Mouse (Mus musculus): ENCODE measurements at regions not wholly inside any gene's neighbourhood (a gene's known extent, or its start where the extent isn't known, plus 50 kb on each side); places are given as distances from the start of the nearest gene placed in this dataset.

DNA sequence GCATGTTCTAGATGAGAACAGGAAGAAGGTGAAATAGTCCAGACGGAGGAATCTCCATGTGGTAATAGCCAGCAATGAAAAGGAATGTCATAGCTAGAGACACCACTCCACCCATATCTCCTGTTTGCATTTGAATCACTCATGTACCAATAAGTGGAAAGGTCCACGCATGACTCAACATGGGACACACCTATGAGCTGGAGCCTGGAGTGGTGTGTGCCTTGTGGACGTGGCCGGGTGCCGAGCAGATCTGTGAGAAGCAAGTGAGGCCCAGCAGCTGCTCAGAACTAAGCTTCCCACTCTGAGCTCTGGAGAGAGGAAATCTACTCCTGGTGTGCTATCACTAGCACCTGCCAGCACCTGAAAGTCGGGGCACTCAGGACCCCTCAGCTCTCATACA, 116.4 kb upstream of the Xylt1 start:
- no peaks in the 10 kb centered on the region for H3K27me3 ChIP-seq (ENCODE audit: poor library complexity, severe bottlenecking)
- H3K4me3 ChIP-seq = no peak overlapping the region
- peaks cover 8% of the 10 kb centered on the region for H3K4me1 ChIP-seq
- DNase-seq (ENCODE audit: extremely low spot score, low spot score) = no peak
- H3K9me3 ChIP-seq = no peaks in the 10 kb centered on the region
- H3K27ac ChIP-seq = no peak overlapping the region
- 96% methylated on average over 6 of the region's 6 CpGs for WGBS
- no peaks in the 10 kb centered on the region for H3K36me3 ChIP-seq (replicated peaks)

- Histone ChIP-seq H3K27ac (no peak overlapping the region), H3K9me3 (no peaks in the 10 kb centered on the region), H3K4me3 (no peak overlapping the region), H3K36me3 (replicated peaks) (no peaks in the 10 kb centered on the region), H3K4me1 (no peaks in the 10 kb centered on the region), H3K27me3 (ENCODE audit: poor library complexity, severe bottlenecking) (no peaks in the 10 kb centered on the region)
- no peak for DNase-seq (ENCODE audit: extremely low spot score, low spot score)
- 91% methylated on average over 7 of the region's 7 CpGs for WGBS
These were observed 112.7 kb upstream of the Xylt1 start for GRCm38 (mm10) chr7:117268096-117268495.

DNA sequence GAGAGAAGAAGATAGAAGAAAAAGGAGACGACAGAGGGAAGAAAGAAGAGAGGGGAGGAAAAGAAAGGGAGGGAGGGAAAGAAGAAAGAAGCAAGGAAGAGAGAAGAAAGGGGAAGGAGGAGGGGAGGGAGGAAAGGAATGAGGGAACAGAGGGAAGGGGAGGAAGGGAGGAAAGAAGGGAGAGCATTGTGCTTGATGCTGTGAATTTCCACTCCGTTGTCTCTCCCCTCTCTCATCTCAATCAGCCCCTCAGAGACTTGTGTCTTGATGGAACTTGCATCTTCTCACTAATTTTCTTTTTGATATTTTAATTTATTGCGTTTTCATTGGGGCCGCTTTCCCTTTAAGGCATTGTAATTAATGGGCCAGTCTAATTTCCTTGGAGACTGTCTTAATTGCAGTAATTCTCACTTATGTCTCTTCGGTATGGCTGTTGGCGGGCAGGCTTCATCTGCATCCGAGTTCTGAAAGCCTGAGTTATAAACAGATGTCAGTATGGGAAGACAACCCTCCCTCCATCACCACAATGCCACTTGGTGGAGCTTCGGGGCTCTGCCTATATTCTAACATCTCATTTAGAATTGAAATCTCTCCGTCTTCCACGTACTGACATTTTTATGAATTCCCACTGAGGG, 111.4 kb upstream of the Xylt1 start:
- H3K36me3 ChIP-seq (replicated peaks) = no peaks in the 10 kb centered on the region
- DNase-seq (ENCODE audit: extremely low spot score, low spot score) = no peak
- no peak overlapping the region for H3K27ac ChIP-seq
- H3K4me1 ChIP-seq = no peaks in the 10 kb centered on the region
- no peak overlapping the region for H3K4me3 ChIP-seq
- no peaks in the 10 kb centered on the region for H3K9me3 ChIP-seq
- 85% methylated on average over 10 of the region's 10 CpGs for WGBS
- no peaks in the 10 kb centered on the region for H3K27me3 ChIP-seq (ENCODE audit: poor library complexity, severe bottlenecking)

DNA sequence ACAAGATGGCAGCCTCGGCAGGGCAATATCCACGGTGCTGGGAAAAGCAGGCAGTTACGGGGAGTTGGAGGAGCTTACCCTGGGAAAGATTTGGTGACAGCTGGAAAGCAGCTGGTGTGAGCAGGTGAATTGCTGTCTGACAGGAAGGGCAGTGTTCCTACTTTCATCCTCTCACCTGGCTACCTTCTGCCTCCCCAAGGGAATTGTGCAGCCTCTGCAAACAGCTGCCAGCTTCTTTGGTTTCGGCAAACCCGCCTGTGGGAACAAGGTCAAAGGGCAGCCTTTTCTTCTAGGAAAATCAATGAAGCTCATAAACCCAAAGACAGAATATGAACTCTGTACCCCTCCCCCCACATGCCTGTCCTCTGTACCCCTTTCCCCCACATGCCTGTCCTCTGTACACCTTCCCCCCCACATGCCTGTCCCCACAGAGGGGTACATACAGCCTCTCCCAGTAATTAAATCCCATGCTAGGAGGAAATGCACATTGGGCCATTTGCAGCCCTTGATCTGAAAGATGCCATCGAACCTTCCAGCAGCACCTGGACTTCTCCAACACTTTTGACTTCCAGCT, 102.3 kb upstream of the Xylt1 start:
- 72% methylated on average over 6 of the region's 6 CpGs for WGBS
- H3K27me3 ChIP-seq (ENCODE audit: poor library complexity, severe bottlenecking) = no peaks in the 10 kb centered on the region
- H3K27ac ChIP-seq = 0 out of 2 replicates have a peak overlapping the region, but pooled peaks have one; percentile 3
- no peak for DNase-seq (ENCODE audit: extremely low spot score, low spot score)
- H3K4me3 ChIP-seq = no peak overlapping the region
- H3K36me3 ChIP-seq (replicated peaks) = no peaks in the 10 kb centered on the region
- H3K9me3 ChIP-seq = no peaks in the 10 kb centered on the region
- H3K4me1 ChIP-seq = peaks cover 11% of the 10 kb centered on the region

DNA sequence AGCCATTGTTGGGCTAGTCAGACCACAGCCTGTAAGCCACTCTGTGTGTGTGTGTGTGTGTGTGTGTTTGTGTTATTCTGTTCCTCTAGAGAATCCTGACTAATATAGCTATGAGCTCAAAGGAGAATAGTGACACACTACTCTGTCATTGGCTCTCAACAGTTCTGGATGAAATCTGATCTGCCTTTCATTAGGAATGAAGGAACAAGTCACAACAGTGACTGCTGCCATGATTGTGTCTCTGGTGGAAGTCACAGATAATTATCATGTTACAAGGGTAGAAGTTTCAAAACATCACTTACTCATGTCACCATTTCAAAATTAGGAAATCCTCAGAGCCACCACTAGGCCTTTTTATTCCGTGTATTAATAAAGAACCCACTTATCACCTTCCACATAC, 98.6 kb upstream of the Xylt1 start:
- Histone ChIP-seq H3K27me3 (ENCODE audit: poor library complexity, severe bottlenecking) (no peaks in the 10 kb centered on the region), H3K4me3 (no peak overlapping the region), H3K9me3 (no peaks in the 10 kb centered on the region), H3K4me1 (peaks cover 11% of the 10 kb centered on the region), H3K27ac (no peak overlapping the region), H3K36me3 (replicated peaks) (no peaks in the 10 kb centered on the region)
- DNase-seq (ENCODE audit: extremely low spot score, low spot score) = no peak
- 84% methylated on average over 1 of the region's 1 CpGs for WGBS

DNA sequence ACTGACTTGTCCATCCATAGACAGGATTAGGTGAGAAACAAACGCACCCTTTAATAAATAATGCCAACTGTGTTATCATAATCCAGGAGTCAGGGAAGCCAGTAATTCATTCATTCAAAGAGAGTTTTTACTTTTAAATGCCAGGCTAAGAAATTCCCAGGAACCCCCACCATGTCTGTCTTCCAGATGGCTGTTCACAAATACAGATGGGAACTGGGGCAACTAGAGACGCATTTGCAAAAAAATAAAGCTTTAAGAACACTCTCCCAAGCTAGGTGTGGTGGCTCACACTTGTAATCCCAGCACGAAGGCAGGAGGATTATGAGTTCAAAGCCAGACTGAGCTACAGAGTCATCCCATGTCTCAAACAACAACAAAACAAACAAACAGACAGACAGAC, 95.6 kb upstream of the Xylt1 start:
- H3K9me3 ChIP-seq = no peaks in the 10 kb centered on the region
- H3K27ac ChIP-seq = no peak overlapping the region
- H3K4me1 ChIP-seq = no peaks in the 10 kb centered on the region
- no peaks in the 10 kb centered on the region for H3K36me3 ChIP-seq (replicated peaks)
- H3K27me3 ChIP-seq (ENCODE audit: poor library complexity, severe bottlenecking) = no peaks in the 10 kb centered on the region
- H3K4me3 ChIP-seq = no peak overlapping the region
- 79% methylated on average over 3 of the region's 3 CpGs for WGBS
- no peak for DNase-seq (ENCODE audit: extremely low spot score, low spot score)

GRCm38 (mm10) chr7:117285985-117286384, 94.8 kb upstream of the Xylt1 start:
- Histone ChIP-seq H3K4me1 (no peaks in the 10 kb centered on the region), H3K36me3 (replicated peaks) (no peaks in the 10 kb centered on the region), H3K27ac (no peak overlapping the region), H3K4me3 (no peak overlapping the region), H3K27me3 (ENCODE audit: poor library complexity, severe bottlenecking) (no peaks in the 10 kb centered on the region), H3K9me3 (no peaks in the 10 kb centered on the region)
- DNase-seq (ENCODE audit: extremely low spot score, low spot score) = no peak
- WGBS = 88% methylated on average over 5 of the region's 5 CpGs

GRCm38 (mm10) chr7:117303705-117304104, 77.1 kb upstream of the Xylt1 start:
- Histone ChIP-seq H3K27me3 (ENCODE audit: poor library complexity, severe bottlenecking) (no peaks in the 10 kb centered on the region), H3K4me1 (no peaks in the 10 kb centered on the region), H3K36me3 (replicated peaks) (no peaks in the 10 kb centered on the region), H3K9me3 (no peaks in the 10 kb centered on the region), H3K4me3 (no peak overlapping the region), H3K27ac (no peak overlapping the region)
- no peak for DNase-seq (ENCODE audit: extremely low spot score, low spot score)
- WGBS = 55% methylated on average over 2 of the region's 2 CpGs

GRCm38 (mm10) chr7:117310586-117311200, 70.1 kb upstream of the Xylt1 start:
- no peak for DNase-seq (ENCODE audit: extremely low spot score, low spot score)
- 88% methylated on average over 2 of the region's 2 CpGs for WGBS

GRCm38 (mm10) chr7:117311316-117311715, 69.5 kb upstream of the Xylt1 start:
- H3K4me3 ChIP-seq = no peak overlapping the region
- no peaks in the 10 kb centered on the region for H3K27me3 ChIP-seq (ENCODE audit: poor library complexity, severe bottlenecking)
- H3K36me3 ChIP-seq (replicated peaks) = no peaks in the 10 kb centered on the region
- no peaks in the 10 kb centered on the region for H3K9me3 ChIP-seq
- DNase-seq (ENCODE audit: extremely low spot score, low spot score) = no peak
- H3K27ac ChIP-seq = no peak overlapping the region
- 63% methylated on average over 4 of the region's 4 CpGs for WGBS
- H3K4me1 ChIP-seq = peaks cover 12% of the 10 kb centered on the region

More at GRCm38 (mm10) chr7:117310586-117311200, 70.1 kb upstream of the Xylt1 start:
- Histone ChIP-seq H3K4me3 (no peak overlapping the region), H3K27me3 (ENCODE audit: poor library complexity, severe bottlenecking) (no peaks in the 10 kb centered on the region), H3K9me3 (no peaks in the 10 kb centered on the region), H3K27ac (no peak overlapping the region), H3K4me1 (peaks cover 6% of the 10 kb centered on the region; the same call in 1 of the 2 replicates), H3K36me3 (replicated peaks) (no peaks in the 10 kb centered on the region)

DNA sequence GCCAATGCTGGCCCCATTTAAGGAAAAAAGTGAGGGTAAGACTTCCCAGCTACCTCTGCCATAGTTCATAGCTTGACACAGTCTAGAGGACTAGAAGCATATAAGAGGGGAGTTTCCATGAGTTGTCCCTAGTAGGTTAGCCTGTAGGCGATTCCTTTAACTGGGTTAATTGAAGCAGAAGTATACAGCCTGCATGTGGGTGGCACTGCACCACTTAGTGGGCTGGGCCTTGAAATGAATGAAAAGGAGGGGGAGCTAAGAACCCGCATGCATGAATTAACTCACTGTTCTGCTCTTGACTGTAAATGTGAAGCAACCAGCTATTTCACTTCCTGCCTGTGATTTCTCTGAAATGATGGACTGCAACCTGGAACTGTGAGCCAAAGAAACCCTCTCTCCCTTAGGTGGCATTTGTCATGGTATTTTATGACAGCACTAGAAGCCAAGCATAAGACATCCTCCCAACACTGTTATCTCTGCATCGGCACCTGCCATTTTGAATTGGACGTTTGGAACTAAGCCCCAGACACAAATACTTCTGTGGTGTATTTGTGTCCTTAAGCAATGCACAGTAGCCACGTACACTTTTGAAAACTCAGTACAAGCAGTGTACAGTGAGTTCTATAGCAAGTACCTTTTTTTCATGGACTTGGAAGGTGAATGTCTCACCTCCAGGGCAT, 64.5 kb upstream of the Xylt1 start:
- Histone ChIP-seq H3K27me3 (ENCODE audit: poor library complexity, severe bottlenecking) (no peaks in the 10 kb centered on the region), H3K4me3 (no peak overlapping the region), H3K9me3 (no peaks in the 10 kb centered on the region), H3K4me1 (peaks cover 9% of the 10 kb centered on the region), H3K36me3 (replicated peaks) (no peaks in the 10 kb centered on the region), H3K27ac (no peak overlapping the region)
- WGBS = 82% methylated on average over 5 of the region's 5 CpGs
- DNase-seq (ENCODE audit: extremely low spot score, low spot score) = no peak

GRCm38 (mm10) chr7:117317362-117317761, 63.4 kb upstream of the Xylt1 start:
- WGBS = 90% methylated on average over 2 of the region's 2 CpGs
- Histone ChIP-seq H3K4me1 (peaks cover 8% of the 10 kb centered on the region), H3K27me3 (ENCODE audit: poor library complexity, severe bottlenecking) (no peaks in the 10 kb centered on the region), H3K4me3 (no peak overlapping the region), H3K27ac (no peak overlapping the region), H3K9me3 (no peaks in the 10 kb centered on the region), H3K36me3 (replicated peaks) (no peaks in the 10 kb centered on the region)
- DNase-seq (ENCODE audit: extremely low spot score, low spot score) = no peak

DNA sequence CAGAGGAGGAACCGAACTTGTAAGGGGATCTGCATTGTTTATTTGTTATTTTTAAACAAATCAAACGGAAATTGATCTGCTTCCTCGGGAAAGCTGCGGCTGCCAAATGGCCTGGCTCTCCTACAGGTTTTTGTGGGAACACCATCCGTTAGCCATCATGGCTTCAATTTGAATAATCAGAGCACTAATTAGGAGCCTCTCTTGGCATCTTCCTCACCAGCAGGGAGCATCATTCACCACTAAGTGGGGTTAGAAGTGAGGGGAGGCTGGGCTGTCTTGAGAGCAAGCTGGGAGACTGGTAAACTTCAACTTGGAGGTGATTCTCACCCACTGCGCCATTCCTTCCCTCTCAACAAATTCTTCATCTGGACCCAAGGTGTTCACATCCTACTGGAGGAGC, 60.2 kb upstream of the Xylt1 start:
- no peak overlapping the region for H3K27ac ChIP-seq
- no peaks in the 10 kb centered on the region for H3K36me3 ChIP-seq (replicated peaks)
- peaks cover 8% of the 10 kb centered on the region for H3K4me1 ChIP-seq
- H3K9me3 ChIP-seq = no peaks in the 10 kb centered on the region
- 70% methylated on average over 6 of the region's 6 CpGs for WGBS
- no peak for DNase-seq (ENCODE audit: extremely low spot score, low spot score)
- H3K27me3 ChIP-seq (ENCODE audit: poor library complexity, severe bottlenecking) = no peaks in the 10 kb centered on the region
- no peak overlapping the region for H3K4me3 ChIP-seq

Data from forebrain, embryonic 10.5 days (tissue).